Mouse (Mus musculus): ENCODE results near the gene Oscar. TPM values are rescaled to one million over a fixed set of nuclear protein-coding genes. Genes with fewer than 3 reads are reported as not detected.
A peak's percentile ranks its signal among the peaks of the same experiment; 100 is the strongest.

Oscar gene
- polyA plus RNA-seq (2016; fragmentation: Nextera tagmentation; extraction: Ambion mirVana), result 0.15 and 0.29 TPM in 2 replicates

DNA sequence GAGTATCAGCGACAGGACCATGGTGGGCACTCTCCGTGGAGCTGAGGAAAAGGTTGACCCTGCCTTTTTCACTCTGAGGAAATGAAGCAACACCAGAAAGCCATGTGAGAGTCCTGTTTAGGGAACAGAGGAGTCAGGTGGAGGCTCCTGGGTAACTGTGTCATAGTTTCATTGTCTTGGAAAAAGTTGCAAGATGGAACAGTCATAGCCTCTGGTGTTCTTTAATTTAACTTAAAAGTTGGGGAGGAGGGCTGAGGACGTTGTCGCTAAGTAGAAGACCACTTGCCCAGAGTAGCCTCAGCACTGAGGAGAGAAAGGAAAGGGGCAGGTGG lies at the start of gene Oscar:
TSS of gene Oscar (minus strand) at position 101 of the 332 bp plus-strand sequence.
- Histone ChIP-seq H3K27ac (no peak within 1 kb of the TSS), H3K4me1 (replicated peaks) (peaks cover 7% of the 10 kb centered on the region), H3K4me3 (peak within 1 kb of the TSS; percentile 81), H3K36me3 (peaks cover 25% of the 10 kb centered on the region), H3K27me3 (ENCODE audit: insufficient read depth, poor library complexity, severe bottlenecking) (no peaks in the 10 kb centered on the region), H3K9me3 (0 out of 2 replicates have a peak, but pooled peaks cover 2% of the 10 kb centered on the region)
- no peak for DNase-seq (ENCODE audit: low spot score)
- 82% methylated on average over 4 of the region's 4 CpGs for WGBS

DNA sequence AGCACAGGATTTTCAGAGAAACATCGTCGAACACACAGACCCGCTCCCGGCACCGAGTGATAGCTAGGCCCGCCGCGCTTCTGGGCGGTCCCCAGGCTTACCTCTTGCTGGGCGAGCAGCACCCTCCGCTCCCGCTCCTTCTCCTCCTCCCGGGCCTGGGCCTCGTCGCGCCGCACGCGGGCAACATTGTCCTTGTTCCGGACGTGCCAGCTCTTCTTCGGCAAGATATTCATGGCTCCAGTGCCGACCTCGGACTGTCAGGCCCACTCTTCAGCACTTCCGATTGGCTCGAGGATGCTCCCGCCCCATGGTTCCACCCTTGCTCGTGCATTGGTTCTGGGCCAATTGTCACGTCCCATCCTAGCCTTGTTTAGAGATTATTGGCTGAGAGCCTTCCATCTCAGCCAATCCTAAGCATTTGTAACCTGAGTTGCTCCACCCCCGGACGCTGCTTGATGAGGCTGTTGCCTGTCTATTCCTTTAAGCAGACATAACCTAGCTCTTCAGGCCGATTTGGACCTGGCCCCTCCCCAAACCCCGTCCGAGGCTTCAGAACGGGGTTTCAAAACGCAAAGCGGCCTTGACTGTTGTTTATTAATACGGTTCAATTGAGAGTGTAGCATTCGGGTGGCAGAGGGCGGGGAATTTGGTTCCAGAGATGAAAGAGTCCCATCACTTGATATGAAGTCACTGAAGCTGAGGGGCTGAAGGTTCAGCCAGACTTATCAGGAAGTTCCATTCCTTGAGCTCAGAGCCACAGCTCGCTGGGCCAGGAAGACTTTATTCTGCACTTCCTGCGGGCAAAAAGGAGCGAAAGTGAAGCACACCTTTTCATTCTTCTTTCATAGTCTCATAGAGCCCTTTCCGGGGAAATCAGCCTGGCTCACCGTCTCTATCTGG lies 49.5 kb upstream of the Oscar start, which contains the start of gene Leng1:
TSS of gene Leng1 (minus strand) at position 626 of the 900 bp plus-strand sequence.
- H3K36me3 ChIP-seq, result peaks cover 33% of the 10 kb centered on the region
- peak; percentile 93 for DNase-seq (ENCODE audit: low spot score)
- WGBS, result 5% methylated on average over 45 of the region's 45 CpGs

DNA sequence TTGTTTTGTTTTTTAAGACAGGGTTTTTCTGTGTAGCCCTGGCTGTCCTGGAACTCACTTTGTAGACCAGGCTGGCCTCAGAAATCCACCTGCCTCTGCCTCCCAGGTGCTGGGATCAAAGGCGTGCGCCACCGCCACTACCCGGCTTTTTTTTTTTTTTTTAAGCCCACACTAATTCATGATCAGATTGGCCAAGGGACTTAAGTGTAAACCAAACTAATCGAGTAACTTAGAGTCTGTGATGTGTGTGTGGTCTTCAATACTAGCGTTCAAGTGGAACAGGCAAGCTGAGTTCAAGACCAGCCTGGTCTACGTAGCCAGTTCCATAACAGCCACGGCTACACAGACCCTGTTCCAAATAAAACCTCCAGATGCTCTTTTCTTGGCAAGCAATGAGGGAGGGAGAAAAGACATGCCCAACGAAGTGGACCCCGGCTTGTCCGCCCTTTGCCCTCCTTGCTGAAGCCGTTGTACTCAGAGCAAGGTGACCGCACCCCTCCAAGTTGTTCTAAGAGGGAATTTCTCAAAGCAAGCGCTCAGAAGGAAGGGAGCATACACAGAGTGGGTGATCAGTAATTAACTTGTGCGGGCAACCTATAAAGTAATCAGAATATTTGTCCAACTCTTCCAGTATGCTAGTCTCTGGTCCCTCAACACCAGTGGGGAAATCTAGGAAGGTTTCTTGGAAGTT lies 48.7 kb upstream of the Oscar start:
- 38% methylated on average over 15 of the region's 15 CpGs for WGBS
- H3K4me1 ChIP-seq (replicated peaks), result peaks cover 30% of the 10 kb centered on the region
- no peak for DNase-seq (ENCODE audit: low spot score)
- H3K9me3 ChIP-seq, result no peaks in the 10 kb centered on the region
- no peaks in the 10 kb centered on the region for H3K27me3 ChIP-seq (ENCODE audit: insufficient read depth, poor library complexity, severe bottlenecking)
- H3K27ac ChIP-seq, result peak overlapping the region; percentile 91
- peaks cover 41% of the 10 kb centered on the region for H3K36me3 ChIP-seq
- peak overlapping the region; percentile 79 for H3K4me3 ChIP-seq

More for the DNA sequence above, 49.5 kb upstream of the Oscar start, which contains the start of gene Leng1:
- Histone ChIP-seq H3K4me1 (replicated peaks) (peaks cover 30% of the 10 kb centered on the region), H3K27ac (peak within 1 kb of the TSS; percentile 91), H3K9me3 (no peaks in the 10 kb centered on the region), H3K4me3 (peak within 1 kb of the TSS; percentile 79), H3K27me3 (ENCODE audit: insufficient read depth, poor library complexity, severe bottlenecking) (no peaks in the 10 kb centered on the region)

DNA sequence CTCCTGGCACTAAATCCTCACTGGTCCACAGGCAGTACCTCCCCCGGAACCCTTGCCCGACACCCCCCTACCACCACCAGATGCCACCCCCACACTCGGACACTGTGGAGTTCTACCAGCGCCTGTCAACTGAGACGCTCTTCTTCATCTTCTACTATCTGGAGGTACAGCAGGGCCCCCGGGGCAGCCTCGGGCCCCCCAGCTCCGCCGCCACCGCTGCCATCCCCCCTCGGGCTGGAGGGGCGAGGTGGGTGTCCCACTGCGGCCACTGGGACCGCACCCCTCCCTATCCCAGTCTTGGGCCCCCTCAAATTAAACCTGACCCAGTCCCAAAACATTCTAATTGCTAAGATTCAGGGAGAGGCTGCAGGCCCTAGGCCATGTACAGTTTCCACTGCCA lies 42.6 kb upstream of the Oscar start:
- no peaks in the 10 kb centered on the region for H3K9me3 ChIP-seq
- peaks cover 3% of the 10 kb centered on the region for H3K4me1 ChIP-seq (replicated peaks)
- H3K27me3 ChIP-seq (ENCODE audit: insufficient read depth, poor library complexity, severe bottlenecking), result no peaks in the 10 kb centered on the region
- no peak for DNase-seq (ENCODE audit: low spot score)
- WGBS, result 96% methylated on average over 14 of the region's 14 CpGs
- peaks cover 100% of the 10 kb centered on the region for H3K36me3 ChIP-seq
- no peak overlapping the region for H3K27ac ChIP-seq
- H3K4me3 ChIP-seq, result no peak overlapping the region

DNA sequence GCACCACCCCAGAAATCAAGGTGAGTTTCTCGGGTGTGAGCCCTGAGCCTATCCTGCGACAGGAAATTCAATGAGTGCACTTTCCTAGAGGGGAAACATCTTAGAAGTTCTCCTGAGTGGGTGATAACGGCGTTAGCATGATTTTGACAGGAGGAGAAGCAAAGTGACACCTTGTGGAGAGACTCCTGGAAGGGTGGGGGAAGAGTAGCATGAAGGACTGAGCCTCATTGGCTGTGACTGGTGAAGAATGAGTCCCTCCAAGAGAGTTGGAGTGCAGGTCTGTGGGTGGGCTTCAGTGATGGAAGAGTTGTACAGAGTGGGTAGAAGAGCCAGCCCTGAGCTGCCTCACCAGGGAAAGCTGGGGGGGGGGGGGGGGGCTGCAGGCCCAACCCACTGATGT lies 41.0 kb upstream of the Oscar start:
- no peak overlapping the region for H3K4me3 ChIP-seq
- H3K9me3 ChIP-seq, result no peaks in the 10 kb centered on the region
- peaks cover 100% of the 10 kb centered on the region for H3K36me3 ChIP-seq
- H3K27me3 ChIP-seq (ENCODE audit: insufficient read depth, poor library complexity, severe bottlenecking), result no peaks in the 10 kb centered on the region
- 95% methylated on average over 4 of the region's 4 CpGs for WGBS
- no peak overlapping the region for H3K27ac ChIP-seq
- DNase-seq (ENCODE audit: low spot score), result no peak
- no peaks in the 10 kb centered on the region for H3K4me1 ChIP-seq (replicated peaks)

DNA sequence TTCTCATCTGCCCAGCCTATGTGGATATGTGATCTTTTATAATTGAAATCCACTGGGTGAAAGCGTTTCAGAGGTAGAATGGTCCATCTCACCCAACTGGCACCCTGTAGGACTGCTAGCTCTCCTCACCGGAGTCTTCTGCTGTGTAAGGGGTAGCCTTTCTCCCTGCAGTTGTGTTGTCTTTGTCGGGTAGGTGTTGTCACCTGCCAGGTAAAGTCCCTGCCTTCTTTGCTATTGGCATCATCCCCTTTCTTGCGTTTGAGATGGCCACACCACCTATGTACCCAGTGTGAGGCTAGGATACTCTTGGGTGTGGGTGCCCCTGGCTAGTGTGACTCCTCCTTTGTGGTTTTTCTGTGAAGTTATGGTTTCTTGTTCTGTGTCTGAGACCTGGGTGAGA lies 30.7 kb upstream of the Oscar start:
- Histone ChIP-seq H3K36me3 (peaks cover 56% of the 10 kb centered on the region), H3K4me1 (replicated peaks) (peaks cover 36% of the 10 kb centered on the region), H3K9me3 (0 out of 2 replicates have a peak, but pooled peaks cover 3% of the 10 kb centered on the region), H3K27me3 (ENCODE audit: insufficient read depth, poor library complexity, severe bottlenecking) (no peaks in the 10 kb centered on the region), H3K4me3 (peak overlapping the region; percentile 100), H3K27ac (peak overlapping the region; percentile 98)
- WGBS, result 76% methylated on average over 4 of the region's 4 CpGs
- no peak for DNase-seq (ENCODE audit: low spot score)

DNA sequence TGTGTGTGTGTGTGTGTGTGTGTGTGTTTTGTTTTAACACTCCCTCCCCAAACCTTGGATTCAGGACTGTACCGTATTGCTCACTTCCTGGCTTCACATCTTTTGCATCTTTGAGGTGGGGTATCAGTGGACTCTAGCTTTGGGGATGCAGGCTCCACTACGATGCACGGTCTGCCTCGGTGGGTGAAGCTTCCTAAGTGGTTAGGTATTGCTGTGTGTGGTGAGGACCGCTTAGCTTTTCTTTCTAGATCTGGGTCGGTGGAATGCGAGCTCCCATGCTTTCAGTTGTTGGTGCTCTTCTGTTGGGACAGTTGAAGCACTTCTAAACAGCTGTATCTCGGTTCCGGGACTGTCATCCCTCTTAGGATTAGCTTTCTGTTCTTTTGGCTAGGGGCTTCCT lies 30.2 kb upstream of the Oscar start:
- peak overlapping the region; percentile 100 for H3K4me3 ChIP-seq
- no peaks in the 10 kb centered on the region for H3K27me3 ChIP-seq (ENCODE audit: insufficient read depth, poor library complexity, severe bottlenecking)
- WGBS, result 40% methylated on average over 9 of the region's 9 CpGs
- H3K27ac ChIP-seq, result peak overlapping the region; percentile 98
- peaks cover 56% of the 10 kb centered on the region for H3K36me3 ChIP-seq
- DNase-seq (ENCODE audit: low spot score), result no peak
- 0 out of 2 replicates have a peak, but pooled peaks cover 3% of the 10 kb centered on the region for H3K9me3 ChIP-seq
- peaks cover 36% of the 10 kb centered on the region for H3K4me1 ChIP-seq (replicated peaks)

DNA sequence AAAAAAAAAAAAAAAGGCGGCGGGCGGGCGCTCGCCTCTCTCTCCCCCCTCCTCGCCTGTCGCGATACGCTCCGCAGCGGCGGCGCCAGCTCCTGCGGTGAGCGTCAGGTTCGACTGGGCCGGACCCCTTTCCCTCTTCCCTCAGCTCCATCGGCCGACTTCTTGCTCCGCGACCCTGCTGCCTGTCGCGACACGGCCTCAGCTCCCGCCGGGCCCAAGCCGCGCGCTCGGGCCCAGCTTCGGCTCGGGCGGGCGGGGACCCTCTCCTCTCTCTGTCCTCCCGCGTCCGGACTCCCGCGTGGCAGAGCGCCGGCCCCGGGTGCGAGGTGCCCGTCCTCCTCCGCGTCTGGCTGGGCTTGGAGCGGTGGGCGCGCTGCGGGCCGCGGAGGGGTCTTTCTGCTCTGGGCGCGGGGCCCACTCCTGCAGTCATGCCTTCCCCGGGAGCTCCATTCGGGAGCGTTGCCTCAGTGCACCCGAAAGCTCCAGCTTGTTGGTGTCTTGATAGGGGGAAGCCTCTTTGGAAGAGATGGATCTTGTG lies 29.6 kb upstream of the Oscar start:
- 0 out of 2 replicates have a peak, but pooled peaks cover 3% of the 10 kb centered on the region for H3K9me3 ChIP-seq
- H3K27ac ChIP-seq, result peak overlapping the region; percentile 98
- H3K4me1 ChIP-seq (replicated peaks), result peaks cover 36% of the 10 kb centered on the region
- WGBS, result under 1% methylated on average over 55 of the region's 58 CpGs
- no peak for DNase-seq (ENCODE audit: low spot score)
- no peaks in the 10 kb centered on the region for H3K27me3 ChIP-seq (ENCODE audit: insufficient read depth, poor library complexity, severe bottlenecking)
- H3K36me3 ChIP-seq, result peaks cover 56% of the 10 kb centered on the region
- peak overlapping the region; percentile 100 for H3K4me3 ChIP-seq

DNA sequence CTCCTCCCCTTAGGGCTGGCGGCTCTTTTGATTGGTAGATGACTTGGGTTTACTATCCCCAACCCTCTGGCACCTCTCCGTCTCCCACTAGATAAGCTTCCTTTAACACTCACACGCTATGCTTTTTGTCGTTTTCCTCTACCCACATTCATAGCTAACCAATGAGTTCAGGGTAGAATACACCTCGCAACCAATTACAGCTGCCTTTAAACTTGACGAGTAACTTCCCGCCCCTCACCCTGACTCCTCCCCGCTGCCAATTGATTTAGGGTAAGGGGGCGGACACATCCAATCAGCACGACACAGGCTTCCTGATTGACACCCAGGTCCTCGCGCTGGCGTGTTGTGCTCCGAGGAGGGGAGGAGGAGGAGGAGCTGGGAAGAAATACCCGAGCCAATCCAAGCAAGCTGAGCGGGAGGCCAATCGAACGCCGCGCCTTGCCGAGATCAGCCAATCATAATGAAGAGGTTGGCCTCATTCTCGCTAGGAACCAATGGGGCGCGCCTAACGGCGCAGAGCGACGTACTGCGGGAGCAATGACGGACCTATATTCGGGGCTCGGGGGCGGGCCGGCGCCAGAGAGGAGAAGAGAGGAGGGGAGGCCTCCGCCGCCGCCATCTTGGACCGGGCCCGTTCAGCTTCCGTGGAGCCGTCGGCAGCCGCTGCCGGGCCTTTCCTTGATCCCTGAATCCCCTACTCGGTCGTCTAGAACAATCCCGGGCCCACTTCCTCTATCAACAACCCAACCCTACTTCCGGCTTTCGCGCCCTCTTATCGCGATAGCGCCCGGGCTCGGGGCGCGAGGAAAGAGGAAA lies 28.9 kb upstream of the Oscar start, which contains the start of gene Cnot3:
TSS of gene Cnot3 (plus strand) at position 597 of the 816 bp plus-strand sequence.
- peak; percentile 99 for DNase-seq (ENCODE audit: low spot score)

DNA sequence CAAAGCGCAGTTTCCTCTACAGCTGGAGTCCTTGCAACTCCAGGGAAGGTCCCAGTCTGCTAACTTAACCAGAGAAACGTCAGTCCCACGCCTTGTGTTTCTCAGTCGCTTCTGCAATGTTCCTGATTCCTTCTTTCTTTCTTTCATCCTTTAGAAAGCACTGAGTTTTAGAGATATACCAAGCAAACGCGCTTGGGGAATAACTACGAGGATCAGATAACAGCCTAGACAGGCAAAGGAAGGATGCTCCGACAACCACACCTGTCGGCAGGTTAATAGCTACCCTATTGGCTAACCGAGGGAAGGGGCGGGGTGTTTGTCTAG lies 28.4 kb upstream of the Oscar start:
- Histone ChIP-seq H3K4me1 (replicated peaks) (peaks cover 36% of the 10 kb centered on the region), H3K9me3 (0 out of 2 replicates have a peak, but pooled peaks cover 3% of the 10 kb centered on the region), H3K27ac (peak overlapping the region; percentile 77), H3K4me3 (peak overlapping the region; percentile 100), H3K27me3 (ENCODE audit: insufficient read depth, poor library complexity, severe bottlenecking) (no peaks in the 10 kb centered on the region), H3K36me3 (peaks cover 56% of the 10 kb centered on the region)
- WGBS, result under 1% methylated on average over 11 of the region's 11 CpGs
- DNase-seq (ENCODE audit: low spot score), result no peak

More for the DNA sequence above, 28.9 kb upstream of the Oscar start, which contains the start of gene Cnot3:
- H3K27ac ChIP-seq, result peak within 1 kb of the TSS; percentile 98
- under 1% methylated on average over 58 of the region's 58 CpGs for WGBS
- no peaks in the 10 kb centered on the region for H3K27me3 ChIP-seq (ENCODE audit: insufficient read depth, poor library complexity, severe bottlenecking)
- H3K4me1 ChIP-seq (replicated peaks), result peaks cover 36% of the 10 kb centered on the region
- 0 out of 2 replicates have a peak, but pooled peaks cover 3% of the 10 kb centered on the region for H3K9me3 ChIP-seq
- H3K36me3 ChIP-seq, result peaks cover 56% of the 10 kb centered on the region
- H3K4me3 ChIP-seq, result peak within 1 kb of the TSS; percentile 100

DNA sequence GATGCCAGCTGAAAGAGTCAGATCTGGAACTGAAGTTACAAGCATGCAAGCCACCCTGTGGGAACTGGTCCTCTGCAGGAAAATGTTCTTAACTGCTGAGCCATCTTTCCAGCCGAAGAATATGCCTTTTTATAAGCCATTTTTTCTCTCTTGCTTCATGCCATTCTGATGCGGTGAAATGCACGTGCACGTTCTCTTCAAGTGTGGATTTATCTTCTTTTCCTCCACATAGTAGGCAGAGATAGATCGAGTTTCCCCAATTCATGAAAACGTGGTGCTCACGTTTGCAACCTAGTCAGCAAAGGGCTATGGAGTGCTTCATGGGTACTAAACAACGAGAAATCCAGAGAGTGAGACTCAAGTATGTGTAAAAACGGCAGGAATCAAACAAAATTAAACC lies 27.9 kb upstream of the Oscar start:
- peak overlapping the region; percentile 77; the same call in 1 of the 2 replicates for H3K27ac ChIP-seq
- 0 out of 2 replicates have a peak, but pooled peaks cover 3% of the 10 kb centered on the region for H3K9me3 ChIP-seq
- 24% methylated on average over 9 of the region's 9 CpGs for WGBS
- H3K27me3 ChIP-seq (ENCODE audit: insufficient read depth, poor library complexity, severe bottlenecking), result no peaks in the 10 kb centered on the region
- H3K4me1 ChIP-seq (replicated peaks), result peaks cover 36% of the 10 kb centered on the region
- H3K36me3 ChIP-seq, result peaks cover 58% of the 10 kb centered on the region
- DNase-seq (ENCODE audit: low spot score), result no peak
- H3K4me3 ChIP-seq, result peak overlapping the region; percentile 100

DNA sequence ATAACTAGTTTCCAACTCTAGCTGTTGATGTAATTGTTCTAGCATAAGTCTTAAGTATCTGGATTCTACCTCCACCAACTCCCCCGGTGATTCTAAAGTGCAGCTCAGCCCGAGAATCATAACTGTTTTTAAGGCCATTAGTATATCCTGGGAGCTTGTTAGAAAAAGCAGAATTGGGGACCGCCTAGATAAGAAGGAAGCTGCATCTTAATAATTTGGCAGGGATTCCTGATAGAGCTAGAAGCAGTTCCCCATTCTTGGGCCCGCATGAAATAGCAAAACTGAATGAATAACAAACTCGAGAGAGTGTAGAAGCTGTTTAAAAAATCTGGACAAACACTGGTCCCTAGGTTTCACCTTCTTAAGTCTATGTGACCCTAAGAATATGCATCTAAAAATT lies 27.5 kb upstream of the Oscar start:
- H3K4me1 ChIP-seq (replicated peaks), result peaks cover 32% of the 10 kb centered on the region
- H3K9me3 ChIP-seq, result 0 out of 2 replicates have a peak, but pooled peaks cover 3% of the 10 kb centered on the region
- no peaks in the 10 kb centered on the region for H3K27me3 ChIP-seq (ENCODE audit: insufficient read depth, poor library complexity, severe bottlenecking)
- WGBS, result 70% methylated on average over 5 of the region's 5 CpGs
- no peak for DNase-seq (ENCODE audit: low spot score)
- peaks cover 58% of the 10 kb centered on the region for H3K36me3 ChIP-seq
- H3K4me3 ChIP-seq, result peak overlapping the region; percentile 100; the same call in 1 of the 2 replicates
- no peak overlapping the region for H3K27ac ChIP-seq
